Mouse (Mus musculus): Measurements from ENCODE around the gene Nuak2. TPM values are rescaled to one million over a fixed set of nuclear protein-coding genes. Genes with fewer than 3 reads are reported as not detected.
"Not testable (repeated sequence)": the region's sequence is repeated elsewhere in the genome, so short reads cannot be mapped to it uniquely, and the experiment has no call there.

Nuak2 gene
- polyA plus RNA-seq, 2 experiments, result 1.2 to 2.0 TPM

DNA sequence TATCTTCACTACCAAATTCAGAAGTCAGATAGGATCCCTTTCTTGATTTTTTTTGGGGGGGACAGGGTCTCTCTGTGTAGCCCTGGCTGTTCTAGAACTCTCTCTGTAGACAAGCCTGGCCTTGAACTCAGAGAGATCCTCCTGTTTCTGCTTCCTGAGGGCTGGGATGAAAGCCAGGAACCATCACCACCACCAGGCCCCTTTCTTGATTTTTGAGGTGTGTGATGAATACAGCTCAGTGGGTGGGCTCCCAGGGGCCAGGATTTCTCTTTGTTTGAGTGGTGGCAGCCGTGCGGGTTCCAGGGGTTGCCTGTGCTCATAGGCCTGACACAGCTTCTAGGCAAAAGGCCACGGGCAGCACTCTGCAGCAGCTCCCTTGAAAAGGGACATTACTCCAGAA is 44.7 kb upstream of the Nuak2 start:
- Histone ChIP-seq H3K27ac (no peak overlapping the region), H3K9ac (replicated peaks) (no peak overlapping the region), H3K4me1 (replicated peaks; ENCODE audit: control insufficient read depth in 2 of 2, insufficient read depth in 2 of 2, low read length in 1 of 2) (no peaks in the 10 kb centered on the region), H3K27me3 (ENCODE audit: control insufficient read depth, insufficient read depth, low read length) (no peaks in the 10 kb centered on the region), H3K4me3 (ENCODE audit: insufficient read depth in 1 of 2, low read depth in 2 of 2, low read length in 2 of 2) (no peak overlapping the region), H3K36me3 (replicated peaks; ENCODE audit: control insufficient read depth, insufficient read depth, low read depth) (no peaks in the 10 kb centered on the region), H3K9me3 (ENCODE audit: control insufficient read depth, low read length) (no peaks in the 10 kb centered on the region), H3K4me2 (ENCODE audit: low read depth) (no peak overlapping the region)
- ATAC-seq (ENCODE audit: insufficient read depth) (no peak), DNase-seq (ENCODE audit: low read depth in 3 of 3, low spot score in 3 of 3) (no peak)
- WGBS (ENCODE audit: insufficient replicate concordance), result 70% methylated on average over 3 of the region's 3 CpGs
- no peak for TF ChIP-seq EP300 (IDR thresholded peaks at IDR 0.05; ENCODE audit: low read depth)
- no peak for TF ChIP-seq CTCF (IDR thresholded peaks at IDR 0.05; ENCODE audit: low read depth)

DNA sequence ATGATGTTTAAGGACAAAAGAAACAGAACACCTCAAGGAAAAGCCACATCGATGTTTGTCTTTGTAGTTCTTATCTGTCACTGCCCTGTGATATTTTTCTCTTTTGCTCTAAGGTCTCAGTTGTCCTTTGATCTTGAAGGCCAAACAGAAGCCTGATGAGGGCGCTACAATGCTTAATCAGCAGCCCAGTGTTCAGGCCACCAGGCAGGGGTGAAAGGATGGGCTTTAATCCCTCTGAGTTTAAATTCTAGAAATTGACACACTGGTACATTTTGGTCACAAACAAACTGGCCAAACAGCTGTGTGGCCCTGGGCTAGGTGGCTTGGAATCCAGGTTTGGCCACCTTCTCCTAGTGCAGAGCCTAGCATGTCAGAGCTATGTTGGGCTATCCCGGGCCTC is 39.2 kb upstream of the Nuak2 start:
- WGBS (ENCODE audit: insufficient replicate concordance), result 39% methylated on average over 3 of the region's 3 CpGs
- Histone ChIP-seq H3K9me3 (ENCODE audit: control insufficient read depth, low read length) (no peaks in the 10 kb centered on the region), H3K4me1 (replicated peaks; ENCODE audit: control insufficient read depth in 2 of 2, insufficient read depth in 2 of 2, low read length in 1 of 2) (no peaks in the 10 kb centered on the region), H3K9ac (replicated peaks) (no peak overlapping the region), H3K36me3 (replicated peaks; ENCODE audit: control insufficient read depth, insufficient read depth, low read depth) (no peaks in the 10 kb centered on the region), H3K4me2 (ENCODE audit: low read depth) (no peak overlapping the region), H3K4me3 (ENCODE audit: insufficient read depth in 1 of 2, low read depth in 2 of 2, low read length in 2 of 2) (no peak overlapping the region), H3K27ac (no peak overlapping the region), H3K27me3 (ENCODE audit: control insufficient read depth, insufficient read depth, low read length) (no peaks in the 10 kb centered on the region)
- DNase-seq (ENCODE audit: low read depth in 3 of 3, low spot score in 3 of 3), result no peak
- no peak for TF ChIP-seq EP300 (IDR thresholded peaks at IDR 0.05; ENCODE audit: low read depth)
- no peak for TF ChIP-seq CTCF (IDR thresholded peaks at IDR 0.05; ENCODE audit: low read depth)
- ATAC-seq (ENCODE audit: insufficient read depth), result no peak

DNA sequence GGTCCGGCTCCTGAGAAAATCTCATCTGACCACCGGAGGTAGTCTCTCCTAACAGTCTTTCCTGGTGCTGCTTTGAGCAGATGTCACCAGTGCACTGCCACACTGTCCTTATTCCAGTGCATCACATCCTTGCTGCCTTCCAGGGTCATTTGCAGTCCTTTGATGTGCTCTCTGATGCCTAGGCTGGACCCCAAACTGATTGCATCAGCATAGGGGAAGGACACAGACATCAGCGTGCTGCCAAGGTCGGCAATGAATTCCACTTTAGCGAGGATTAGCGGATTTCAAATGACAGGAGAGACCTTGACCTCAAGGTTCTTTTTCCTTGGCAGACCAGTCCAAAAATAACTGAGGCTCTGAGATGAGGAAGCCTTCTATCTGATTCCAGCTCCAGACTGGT is 38.8 kb upstream of the Nuak2 start:
- no peaks in the 10 kb centered on the region for H3K4me1 ChIP-seq (replicated peaks; ENCODE audit: control insufficient read depth in 2 of 2, insufficient read depth in 2 of 2, low read length in 1 of 2)
- no peak for TF ChIP-seq CTCF (IDR thresholded peaks at IDR 0.05; ENCODE audit: low read depth)
- no peak for TF ChIP-seq EP300 (IDR thresholded peaks at IDR 0.05; ENCODE audit: low read depth)
- no peak overlapping the region for H3K4me3 ChIP-seq (ENCODE audit: insufficient read depth in 1 of 2, low read depth in 2 of 2, low read length in 2 of 2)
- no peak overlapping the region for H3K4me2 ChIP-seq (ENCODE audit: low read depth)
- H3K36me3 ChIP-seq (replicated peaks; ENCODE audit: control insufficient read depth, insufficient read depth, low read depth), result no peaks in the 10 kb centered on the region
- WGBS (ENCODE audit: insufficient replicate concordance), result 59% methylated on average over 6 of the region's 6 CpGs
- no peak for ATAC-seq (ENCODE audit: insufficient read depth)
- DNase-seq (ENCODE audit: low read depth in 3 of 3, low spot score in 3 of 3), result no peak
- H3K9me3 ChIP-seq (ENCODE audit: control insufficient read depth, low read length), result no peaks in the 10 kb centered on the region
- no peak overlapping the region for H3K27ac ChIP-seq
- H3K27me3 ChIP-seq (ENCODE audit: control insufficient read depth, insufficient read depth, low read length), result no peaks in the 10 kb centered on the region
- H3K9ac ChIP-seq (replicated peaks), result no peak overlapping the region

DNA sequence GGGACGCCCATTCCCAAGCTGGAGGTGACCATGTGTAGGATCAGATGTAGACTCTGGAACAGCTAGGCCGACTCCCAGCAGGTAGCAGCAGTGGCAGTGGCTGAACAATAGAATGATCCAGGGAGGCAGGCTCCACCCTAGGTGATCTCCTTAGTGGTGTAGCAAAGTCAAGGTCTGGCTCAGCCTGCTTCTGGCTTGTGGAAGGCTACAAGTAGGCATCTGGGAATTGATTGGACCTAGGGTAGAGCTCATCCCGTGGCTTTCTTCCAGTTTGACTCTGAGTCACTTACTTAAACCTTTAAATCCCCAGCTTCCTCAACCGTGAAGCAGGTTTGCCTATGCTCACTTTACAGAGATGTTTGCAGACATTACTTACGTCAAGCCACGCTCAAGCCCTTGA is 35.3 kb upstream of the Nuak2 start:
- not testable (repeated sequence) for H3K4me3 ChIP-seq (ENCODE audit: insufficient read depth in 1 of 2, low read depth in 2 of 2, low read length in 2 of 2); H3K9ac ChIP-seq (replicated peaks); H3K36me3 ChIP-seq (replicated peaks; ENCODE audit: control insufficient read depth, insufficient read depth, low read depth); H3K4me2 ChIP-seq (ENCODE audit: low read depth); H3K9me3 ChIP-seq (ENCODE audit: control insufficient read depth, low read length); H3K27ac ChIP-seq; H3K27me3 ChIP-seq (ENCODE audit: control insufficient read depth, insufficient read depth, low read length); ATAC-seq (ENCODE audit: insufficient read depth); DNase-seq (ENCODE audit: low read depth in 3 of 3, low spot score in 3 of 3); H3K4me1 ChIP-seq (replicated peaks; ENCODE audit: control insufficient read depth in 2 of 2, insufficient read depth in 2 of 2, low read length in 1 of 2)
- WGBS (ENCODE audit: insufficient replicate concordance), result 58% methylated on average over 6 of the region's 6 CpGs

DNA sequence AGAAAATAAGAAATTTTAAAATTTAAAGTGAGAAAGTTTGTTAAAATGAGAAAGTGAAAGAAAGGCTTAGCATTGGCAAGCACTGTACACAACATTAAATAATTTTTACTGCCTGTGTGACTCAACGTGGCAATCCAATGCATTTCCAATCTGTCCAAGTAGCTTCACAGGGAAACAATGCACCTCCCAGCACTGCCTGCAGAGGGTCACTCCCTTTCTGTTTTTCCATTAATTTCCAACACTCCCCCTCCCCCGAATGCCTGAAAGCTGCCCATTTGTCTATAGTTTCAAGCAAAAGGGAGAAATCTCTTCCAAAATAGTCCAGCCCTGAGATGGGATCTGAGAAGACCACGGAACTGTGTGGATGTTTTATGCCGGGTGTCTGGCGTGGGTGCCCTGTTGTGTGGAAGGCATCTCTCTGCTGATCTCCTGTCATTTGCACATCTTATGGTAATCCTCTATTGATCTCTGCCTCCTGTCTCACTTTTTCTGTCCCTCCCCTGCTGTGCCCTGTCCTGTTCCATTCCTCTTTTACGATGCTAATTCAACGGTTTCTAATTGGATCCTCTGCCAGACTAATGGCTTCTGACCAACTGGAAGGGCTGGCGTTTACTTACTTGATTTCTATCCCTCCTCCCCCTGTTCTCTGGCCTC is 34.3 kb upstream of the Nuak2 start:
- DNase-seq (ENCODE audit: low read depth in 3 of 3, low spot score in 3 of 3), result no peak
- no peak for ATAC-seq (ENCODE audit: insufficient read depth)
- H3K27me3 ChIP-seq (ENCODE audit: control insufficient read depth, insufficient read depth, low read length), result no peaks in the 10 kb centered on the region
- H3K4me2 ChIP-seq (ENCODE audit: low read depth), result no peak overlapping the region
- H3K4me1 ChIP-seq (replicated peaks; ENCODE audit: control insufficient read depth in 2 of 2, insufficient read depth in 2 of 2, low read length in 1 of 2), result no peaks in the 10 kb centered on the region
- H3K27ac ChIP-seq, result no peak overlapping the region
- TF ChIP-seq CTCF (IDR thresholded peaks at IDR 0.05; ENCODE audit: low read depth) (no peak), EP300 (IDR thresholded peaks at IDR 0.05; ENCODE audit: low read depth) (no peak)
- no peak overlapping the region for H3K9ac ChIP-seq (replicated peaks)
- no peaks in the 10 kb centered on the region for H3K36me3 ChIP-seq (replicated peaks; ENCODE audit: control insufficient read depth, insufficient read depth, low read depth)
- H3K9me3 ChIP-seq (ENCODE audit: control insufficient read depth, low read length), result no peaks in the 10 kb centered on the region
- no peak overlapping the region for H3K4me3 ChIP-seq (ENCODE audit: insufficient read depth in 1 of 2, low read depth in 2 of 2, low read length in 2 of 2)
- 34% methylated on average over 8 of the region's 8 CpGs for WGBS (ENCODE audit: insufficient replicate concordance)
